ENCODE assay signal across 13 mouse cellular contexts in genomic region chr2:84388023-84388416, GRCm38 (mm10). TPM values are rescaled to one million over a fixed set of nuclear protein-coding genes. Genes with fewer than 3 reads are reported as not detected.
DNase-seq lines count a peak whose midpoint lies in the region; ATAC-seq and TF ChIP-seq lines count a peak whose summit lies in the region.
"Had no signal": no experiment of that assay in that cellular context is flagged by ENCODE, and none has a peak within 500 bp of the region (broad histone marks: within the 10 kb centered on the region; RNA-seq: fewer than 3 reads in every experiment).

No protein-coding gene starts in this region.

- TF ChIP-seq POLR2A in bone marrow, adult 2 months (IDR thresholded peaks at IDR 0.05; ENCODE audit: borderline replicate concordance, control insufficient read depth, low read depth, low read length): no peak

- no peak overlapping the region for H3K4me3 ChIP-seq in bone marrow, adult 2 months (replicated peaks; ENCODE audit: control insufficient read depth, low read depth, low read length)
- no peak overlapping the region for H3K4me3 ChIP-seq in heart, postnatal 0 days (ENCODE audit: low read depth, low read length)
- peak overlapping the region; percentile 32 for H3K4me3 ChIP-seq in liver, postnatal 0 days (ENCODE audit: low read depth, low read length)
- H3K4me3 ChIP-seq in hindbrain, embryonic 13.5 days: no peak overlapping the region
- H3K4me3 ChIP-seq: midbrain, embryonic 15.5 days had no signal

- peak; percentile 59; the same call in 1 of the 2 replicates for ATAC-seq in heart, postnatal 0 days (ENCODE audit: insufficient read depth, low read depth)
- no peak for ATAC-seq in liver, postnatal 0 days
- ATAC-seq in hindbrain, embryonic 13.5 days (ENCODE audit: low FRiP score): no peak
- ATAC-seq: midbrain, embryonic 15.5 days had no signal

- no peak overlapping the region for H3K9ac ChIP-seq in heart, postnatal 0 days (replicated peaks; ENCODE audit: low read depth, low read length)
- peak overlapping the region; percentile 12; the same call in 1 of the 2 replicates for H3K9ac ChIP-seq in liver, postnatal 0 days (replicated peaks)
- H3K9ac ChIP-seq in hindbrain, embryonic 13.5 days: no peak overlapping the region
- H3K9ac ChIP-seq: lung, embryonic 14.5 days; midbrain, embryonic 15.5 days had no signal

- DNase-seq in kidney, adult 18-20 months: peak; percentile 12
- no peak for DNase-seq in kidney, adult 8-10 months
- peak; percentile 32 for DNase-seq in heart, postnatal 0 days (ENCODE audit: low spot score)
- peak; percentile 19 for DNase-seq in liver, postnatal 0 days
- DNase-seq in urinary bladder, postnatal 4 days (ENCODE audit: low spot score in 2 of 2): no peak
- DNase-seq in thymus, postnatal 0 days (ENCODE audit: low spot score): no peak
- DNase-seq: cerebellum, adult 9-10 months; gastrocnemius, postnatal 14 days; lung, embryonic 14.5 days; spleen, adult 18-20 months had no signal

- H3K27ac ChIP-seq in bone marrow, adult 2 months (ENCODE audit: control insufficient read depth, insufficient read depth, low read depth, low read length, poor library complexity): peak overlapping the region; percentile 10; the same call in 1 of the 2 replicates
- peak overlapping the region; percentile 68 for H3K27ac ChIP-seq in heart, postnatal 0 days (ENCODE audit: low read depth)
- peak overlapping the region; percentile 58 for H3K27ac ChIP-seq in liver, postnatal 0 days (ENCODE audit: low read depth)
- no peak overlapping the region for H3K27ac ChIP-seq in hindbrain, embryonic 13.5 days
- H3K27ac ChIP-seq: midbrain, embryonic 15.5 days had no signal

- peak overlapping the region; percentile 49 for H3K4me2 ChIP-seq in heart, postnatal 0 days (ENCODE audit: low read depth, low read length)
- H3K4me2 ChIP-seq in liver, postnatal 0 days (ENCODE audit: low read depth, low read length): peak overlapping the region; percentile 63
- no peak overlapping the region for H3K4me2 ChIP-seq in hindbrain, embryonic 13.5 days

- no peak for TF ChIP-seq CTCF in bone marrow, adult 2 months (IDR thresholded peaks at IDR 0.05; ENCODE audit: control insufficient read depth, insufficient read depth, low read length)
- TF ChIP-seq CTCF in heart, postnatal 0 days (IDR thresholded peaks at IDR 0.05; ENCODE audit: low read depth): no peak
- TF ChIP-seq CTCF in liver, postnatal 0 days (IDR thresholded peaks at IDR 0.05; ENCODE audit: low read depth): no peak

- TF ChIP-seq EP300 in heart, postnatal 0 days (IDR thresholded peaks at IDR 0.05; ENCODE audit: low read depth): no peak
- TF ChIP-seq EP300 in liver, postnatal 0 days (IDR thresholded peaks at IDR 0.05; ENCODE audit: low read depth): no peak

- H3K9me3 ChIP-seq in heart, postnatal 0 days (replicated peaks; ENCODE audit: control insufficient read depth, low read length): no peaks in the 10 kb centered on the region
- no peaks in the 10 kb centered on the region for H3K9me3 ChIP-seq in liver, postnatal 0 days (ENCODE audit: low read length)
- H3K9me3 ChIP-seq in hindbrain, embryonic 13.5 days: no peaks in the 10 kb centered on the region
- H3K9me3 ChIP-seq: midbrain, embryonic 15.5 days had no signal

- H3K4me1 ChIP-seq in bone marrow, adult 2 months (ENCODE audit: control insufficient read depth, insufficient read depth, low read length): no peaks in the 10 kb centered on the region; the same call in 1 of the 2 replicates
- peaks cover 7% of the 10 kb centered on the region for H3K4me1 ChIP-seq in heart, postnatal 0 days (ENCODE audit: control insufficient read depth, insufficient read depth)
- peaks cover 22% of the 10 kb centered on the region for H3K4me1 ChIP-seq in liver, postnatal 0 days (ENCODE audit: insufficient read depth)
- no peaks in the 10 kb centered on the region for H3K4me1 ChIP-seq in hindbrain, embryonic 13.5 days (replicated peaks)
- H3K4me1 ChIP-seq: midbrain, embryonic 15.5 days had no signal

- H3K36me3 ChIP-seq in heart, postnatal 0 days (replicated peaks; ENCODE audit: control insufficient read depth, insufficient read depth, low read length): no peaks in the 10 kb centered on the region
- no peaks in the 10 kb centered on the region for H3K36me3 ChIP-seq in liver, postnatal 0 days (replicated peaks; ENCODE audit: insufficient read depth, low read length)
- no peaks in the 10 kb centered on the region for H3K36me3 ChIP-seq in hindbrain, embryonic 13.5 days
- H3K36me3 ChIP-seq: midbrain, embryonic 15.5 days had no signal

- H3K27me3 ChIP-seq in heart, postnatal 0 days (ENCODE audit: control insufficient read depth, insufficient read depth, low read length): no peaks in the 10 kb centered on the region
- no peaks in the 10 kb centered on the region for H3K27me3 ChIP-seq in liver, postnatal 0 days (ENCODE audit: insufficient read depth, low read length)
- no peaks in the 10 kb centered on the region for H3K27me3 ChIP-seq in hindbrain, embryonic 13.5 days
- H3K27me3 ChIP-seq: midbrain, embryonic 15.5 days had no signal

- WGBS in bone marrow, adult 2 months: 64% methylated on average over 7 of the region's 7 CpGs
- 32% methylated on average over 7 of the region's 7 CpGs for WGBS in heart, postnatal 0 days
- 58% methylated on average over 7 of the region's 7 CpGs for WGBS in liver, postnatal 0 days (ENCODE audit: insufficient replicate concordance)
- WGBS in hindbrain, embryonic 13.5 days: 77% methylated on average over 7 of the region's 7 CpGs

RNA-seq across cellular contexts. Expression of gene Calcrl, which starts 37.2 kb away (rescaled TPM):
- 0.79 and 3.7 TPM in 2 replicates for polyA plus RNA-seq in bone marrow, adult 2 months (2011; ENCODE audit: insufficient read depth, insufficient read length, low replicate concordance, missing spikeins)
- total RNA-seq in heart, postnatal 0 days (2014; rRNA removed; ENCODE audit: low replicate concordance): 32.3 and 78.2 TPM in 2 replicates
- polyA plus RNA-seq in heart, postnatal 0 days (2015; fragmentation: Nextera tagmentation; extraction: Ambion mirVana): 26.5 and 28.5 TPM in 2 replicates
- 9.4 and 12.8 TPM in 2 replicates for polyA plus RNA-seq in liver, postnatal 0 days (2015; fragmentation: Nextera tagmentation; extraction: Ambion mirVana)
- polyA plus RNA-seq in hindbrain, embryonic 13.5 days (2015; fragmentation: Nextera tagmentation; extraction: Ambion mirVana): 12.5 and 14.2 TPM in 2 replicates
- 20.1 and 23.0 TPM in 2 replicates for polyA plus RNA-seq in thymus, postnatal 0 days (2015; fragmentation: Nextera tagmentation; extraction: Ambion mirVana)

Comparison
In these comparisons a context has a peak if more than half of its experiments do, and no peak if none do; other contexts are left out.
1. DNase-seq: peak in kidney, adult 18-20 months (single experiment), heart, postnatal 0 days (single experiment) and liver, postnatal 0 days (single experiment); none in kidney, adult 8-10 months (0 of 2), urinary bladder, postnatal 4 days (0 of 2) and thymus, postnatal 0 days (single experiment).